Mouse (Mus musculus) thymus, postnatal 4 days (tissue): ENCODE measurements around the gene Atn1.

Source experiments
- DNase-seq: peaks from one replicate; pipeline ENCODE4 v3.0.0; 2021

The Atn1 gene

GRCm38 (mm10) chr6:124708289-124708889, 47.9 kb downstream of the Atn1 start:
- DNase-seq, result no peak

- DNase-seq, result no peak
These were observed 50.2 kb downstream of the Atn1 start for GRCm38 (mm10) chr6:124706061-124706627.

GRCm38 (mm10) chr6:124704417-124704816, 51.9 kb downstream of the Atn1 start:
- DNase-seq, result no peak

- no peak for DNase-seq
These were observed 52.5 kb downstream of the Atn1 start for GRCm38 (mm10) chr6:124703789-124704188.

DNA sequence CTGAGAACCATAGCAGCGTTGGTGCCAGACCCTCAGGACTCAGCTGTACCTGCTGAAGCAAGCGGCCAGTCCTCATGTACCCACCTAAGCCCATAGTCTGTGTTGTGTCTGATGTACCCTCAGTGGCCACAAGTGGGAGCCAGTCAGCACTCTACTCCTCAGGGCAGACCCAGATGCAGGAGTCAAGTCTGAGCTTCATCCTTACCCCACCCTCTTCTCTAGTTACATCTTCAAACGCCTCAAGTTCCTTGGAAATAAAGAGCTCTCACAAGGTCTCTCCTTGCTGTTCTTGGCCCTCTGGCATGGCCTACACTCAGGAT, 53.6 kb downstream of the Atn1 start:
- DNase-seq, result peak; percentile 89

DNA sequence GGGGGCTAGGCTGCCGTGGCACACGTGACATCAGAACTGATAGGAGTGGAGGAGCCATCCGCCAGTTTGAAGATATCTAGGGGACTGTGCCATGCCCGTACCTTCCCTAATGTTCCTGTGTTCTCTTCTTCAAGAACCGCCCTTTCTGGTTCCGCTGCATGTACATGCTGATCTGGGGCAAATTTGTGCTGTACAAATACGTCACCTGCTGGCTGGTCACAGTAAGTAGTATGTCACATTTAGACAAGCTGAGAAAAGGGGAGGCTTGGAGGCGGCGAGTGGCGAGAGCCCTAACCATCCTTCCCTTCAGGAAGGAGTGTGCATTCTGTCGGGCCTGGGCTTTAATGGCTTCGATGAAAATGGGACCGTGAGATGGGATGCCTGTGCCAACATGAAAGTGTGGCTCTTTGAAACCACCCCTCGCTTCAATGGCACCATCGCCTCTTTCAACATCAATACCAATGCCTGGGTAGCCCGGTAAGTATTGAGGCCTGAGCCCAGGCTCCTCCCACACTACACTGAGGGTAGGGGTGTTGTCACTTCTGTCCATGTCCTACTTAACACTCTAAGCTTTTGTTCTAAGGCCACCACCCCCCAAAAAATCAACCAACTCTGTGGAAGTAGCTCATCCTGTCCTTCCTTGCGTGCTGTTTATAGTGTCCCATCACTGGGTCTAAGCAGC, 54.1 kb downstream of the Atn1 start:
- DNase-seq, result no peak

- DNase-seq, result peak; percentile 70
These were observed 55.0 kb downstream of the Atn1 start for GRCm38 (mm10) chr6:124701338-124701737.

- no peak for DNase-seq
These were observed 56.2 kb downstream of the Atn1 start for GRCm38 (mm10) chr6:124699962-124700610.

DNA sequence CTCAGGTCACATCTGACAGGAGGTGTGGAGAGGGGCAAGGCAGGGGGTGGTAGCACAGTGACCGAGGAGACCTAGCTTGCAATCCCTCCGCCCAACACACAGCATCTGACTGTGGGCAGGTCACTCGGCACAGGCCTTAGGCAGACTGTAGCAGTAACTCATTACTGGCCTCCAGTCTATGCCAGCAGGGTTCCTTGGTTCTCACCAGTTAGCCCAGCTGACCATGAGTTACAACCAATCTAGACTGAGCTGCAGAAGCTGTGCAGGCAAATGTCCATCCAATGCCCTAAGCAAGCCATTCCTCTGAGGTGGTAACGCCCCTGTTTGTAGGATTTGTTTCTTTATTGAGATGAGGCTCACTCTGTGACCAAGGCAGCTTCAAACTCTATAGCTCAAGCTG, 57.0 kb downstream of the Atn1 start:
- no peak for DNase-seq

DNA sequence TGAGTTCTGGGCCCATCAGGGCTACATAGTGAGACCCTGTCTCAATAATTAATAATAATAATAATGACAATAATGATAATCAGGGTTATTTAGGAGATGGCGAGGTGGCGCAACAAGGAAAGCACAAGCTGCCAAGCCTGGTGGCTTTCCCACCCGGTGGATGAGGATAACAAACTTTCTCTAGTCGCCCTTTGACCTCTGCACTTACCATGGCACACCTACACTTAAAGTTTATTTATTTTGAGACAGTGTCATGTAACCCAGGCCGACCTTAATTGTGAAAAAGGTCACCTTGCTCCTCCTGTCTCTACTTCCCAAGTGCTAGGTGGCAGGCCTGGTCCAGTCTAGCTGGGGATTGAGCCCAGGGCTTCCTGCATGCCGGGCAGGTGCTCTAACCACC, 57.6 kb downstream of the Atn1 start:
- DNase-seq, result no peak

DNA sequence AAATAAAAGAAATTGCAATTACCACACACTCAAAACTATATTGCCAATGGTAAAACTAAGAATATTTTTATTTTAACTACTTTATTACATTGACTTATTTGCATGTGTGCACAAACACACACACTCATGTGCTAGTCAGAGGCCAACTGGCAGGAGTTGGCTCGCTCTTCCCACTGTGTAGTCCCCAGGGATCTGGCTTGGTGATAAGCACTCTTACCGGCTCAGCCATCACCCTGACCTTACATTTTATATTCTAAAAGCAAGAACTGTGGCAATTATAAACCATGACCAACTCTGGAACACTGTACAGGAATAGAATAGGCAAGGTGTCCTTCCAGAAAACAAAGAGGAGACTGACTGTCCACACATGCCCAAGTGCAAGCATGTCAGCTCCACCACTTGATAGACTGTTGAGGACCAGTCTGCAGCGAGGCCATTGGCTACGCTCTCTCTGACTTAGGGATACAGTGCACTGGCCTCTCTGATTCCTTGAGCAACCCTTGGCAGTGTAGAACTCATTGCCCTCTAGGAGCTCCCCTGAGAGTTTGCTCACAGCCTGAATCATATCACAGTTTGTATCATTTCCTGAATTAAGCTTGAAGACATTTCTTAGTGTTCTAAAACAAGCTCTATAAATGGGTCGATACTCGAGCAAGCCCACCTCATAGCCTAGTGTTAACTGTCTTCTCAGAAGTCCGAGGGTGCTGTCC, 59.7 kb downstream of the Atn1 start:
- DNase-seq, result no peak

- peak; percentile 36 for DNase-seq
These were observed 62.0 kb downstream of the Atn1 start for GRCm38 (mm10) chr6:124694166-124694955.

DNA sequence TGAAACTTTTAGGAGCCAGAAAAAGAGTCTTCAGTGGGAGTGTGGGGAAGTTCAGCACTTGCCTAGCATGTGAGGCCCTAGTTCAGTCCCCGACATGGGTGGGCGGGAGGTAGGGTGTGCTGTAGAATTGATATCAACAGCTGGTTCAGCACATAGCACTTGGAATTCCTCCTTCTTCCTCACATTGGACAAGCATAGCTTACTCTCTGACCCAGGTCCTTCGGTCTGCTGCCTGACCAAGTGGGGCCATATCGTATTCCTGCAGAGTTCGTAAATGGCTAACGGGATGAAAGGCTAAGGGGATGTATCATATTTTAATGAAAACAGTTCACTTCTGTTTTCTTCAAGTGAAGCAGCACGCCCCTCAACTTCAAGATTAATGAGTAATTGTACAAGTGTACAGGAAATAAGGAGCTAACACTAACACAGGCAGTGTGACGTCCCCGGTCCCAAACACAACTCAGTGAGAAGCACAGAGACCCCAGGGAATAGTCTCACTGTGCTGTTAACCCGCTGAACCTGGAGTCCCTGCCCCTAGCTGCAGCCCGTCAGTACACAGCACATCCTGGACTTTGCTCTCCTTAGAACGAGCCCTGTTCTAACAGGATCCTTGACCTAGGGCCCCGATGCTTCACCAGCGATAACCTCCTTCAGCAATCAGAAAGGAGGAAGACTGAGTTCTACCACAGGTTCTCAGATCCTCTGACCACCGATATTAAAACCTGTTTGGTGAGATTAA, 62.9 kb downstream of the Atn1 start:
- DNase-seq, result no peak
